Mouse (Mus musculus): ENCODE measurements at regions not wholly inside any gene's neighbourhood (a gene's known extent, or its start where the extent isn't known, plus 50 kb on each side); places are given as distances from the start of the nearest gene placed in this dataset.

DNA sequence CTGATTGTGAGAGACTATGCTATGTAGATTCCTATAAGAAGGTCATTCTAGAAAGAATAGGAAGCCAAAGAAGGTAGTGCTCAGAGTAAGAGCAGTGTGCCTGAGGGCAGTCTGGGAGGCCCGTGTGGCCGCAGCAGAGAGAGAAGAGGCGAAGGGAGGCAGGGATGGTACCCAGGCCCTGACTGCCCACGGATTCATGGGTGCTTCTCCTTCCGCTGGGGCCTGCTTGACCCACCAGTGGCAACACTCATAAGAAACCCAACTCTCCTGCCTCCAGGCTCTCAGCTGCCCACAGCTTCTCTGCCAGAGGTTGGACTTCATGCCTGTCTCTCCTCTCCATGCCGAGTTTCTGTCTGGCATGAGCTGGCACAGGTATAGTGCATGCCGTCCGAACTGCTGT, 60.6 kb upstream of the Twist2 start:
- DNase-seq (ENCODE audit: low spot score): no peak

GRCm38 (mm10) chr1:91742031-91742430, 59.2 kb upstream of the Twist2 start:
- DNase-seq (ENCODE audit: low spot score): no peak

- peak; percentile 52 for DNase-seq (ENCODE audit: low spot score)
Measured at GRCm38 (mm10) chr1:91742914-91743313, 58.3 kb upstream of the Twist2 start.

- DNase-seq (ENCODE audit: low spot score): no peak
Measured at GRCm38 (mm10) chr1:91744076-91744475, 57.2 kb upstream of the Twist2 start.

DNA sequence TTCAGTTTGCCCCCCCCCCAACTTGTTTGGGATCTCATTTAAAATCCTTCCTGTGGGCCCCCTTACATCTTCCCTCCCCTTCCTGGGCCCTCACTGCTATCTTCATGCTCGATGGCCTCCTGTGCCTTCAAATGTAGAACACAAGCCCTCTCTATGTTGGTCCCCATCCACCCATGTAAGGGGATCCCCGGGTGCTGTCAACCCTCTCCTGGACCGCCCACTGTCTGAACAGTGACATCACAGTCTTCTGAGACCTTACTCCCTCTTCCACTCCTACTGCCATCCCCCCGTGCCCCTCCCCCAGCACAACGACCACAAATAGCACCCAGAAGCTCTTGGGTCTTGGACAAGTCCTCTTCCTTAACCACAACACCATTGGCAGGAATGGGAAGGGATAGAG, 56.6 kb upstream of the Twist2 start:
- no peak for DNase-seq (ENCODE audit: low spot score)

DNA sequence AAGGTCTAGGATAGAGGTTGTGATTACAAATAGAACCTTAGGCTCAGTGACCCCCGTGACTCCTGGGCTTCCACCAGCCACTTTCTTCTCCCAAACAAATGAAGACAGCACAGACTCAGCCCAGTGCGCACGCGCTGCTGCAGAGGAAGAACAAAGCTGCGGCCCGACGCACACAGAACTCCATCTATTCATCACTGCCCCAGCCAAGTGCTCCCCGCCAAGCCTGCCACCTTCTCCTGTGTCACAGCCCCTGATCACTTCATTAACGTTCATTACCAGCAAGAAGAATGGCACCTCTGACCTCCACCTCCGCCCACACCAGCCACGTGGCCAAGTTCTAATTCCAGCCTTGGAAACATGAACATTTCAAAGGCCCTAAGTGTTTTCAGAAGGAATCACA, 53.7 kb upstream of the Twist2 start:
- no peak for DNase-seq (ENCODE audit: low spot score)

Data from adipocyte (in vitro differentiated cells).